Mouse (Mus musculus) liver, embryonic 13.5 days (tissue): Measurements from ENCODE around the gene Ints14. TPM values are rescaled to one million over a fixed set of nuclear protein-coding genes. Genes with fewer than 3 reads are reported as not detected.
A peak's percentile ranks its signal among the peaks of the same experiment; 100 is the strongest.
"Not testable (repeated sequence)": the region's sequence is repeated elsewhere in the genome, so short reads cannot be mapped to it uniquely, and the experiment has no call there.

Experiments
- ATAC-seq: fragments of 200-750 bp; cut with Nextera tagmentation; 2 replicates; pipeline ENCODE4 v1.8.0; 2017; ENCODE audit warnings: low read depth, mild to moderate bottlenecking, moderate number of reproducible peaks, moderate library complexity
- DNase-seq: peaks from one replicate; pipeline ENCODE4 v3.0.0; 2022
- H3K27ac ChIP-seq: fragments of 300-500 bp; sonication (generic); 2 replicates; pipeline ENCODE4 v1.5.1; 2015; ENCODE audit warnings: moderate library complexity, mild to moderate bottlenecking, inconsistent platforms
- H3K27me3 ChIP-seq: fragments of 300-500 bp; sonication (generic); 2 replicates; pipeline ENCODE4 v1.6.1; 2015; ENCODE audit warnings: mild to moderate bottlenecking, inconsistent platforms
- H3K36me3 ChIP-seq: fragments of 300-500 bp; sonication (generic); 2 replicates; pipeline ENCODE4 v1.6.1; 2015; ENCODE audit warnings: mild to moderate bottlenecking, inconsistent platforms
- H3K4me1 ChIP-seq: fragments of 300-500 bp; sonication (generic); replicated peaks from 2 replicates; pipeline ENCODE4 v1.6.1; 2015; ENCODE audit warnings: inconsistent platforms
- H3K4me2 ChIP-seq: fragments of 300-500 bp; sonication (generic); 2 replicates; pipeline ENCODE4 v1.6.1; 2015; ENCODE audit warnings: inconsistent platforms, mild to moderate bottlenecking, moderate library complexity
- H3K4me3 ChIP-seq: fragments of 300-500 bp; sonication (generic); replicated peaks from 2 replicates; pipeline ENCODE4 v1.5.1; 2015; ENCODE audit warnings: mild to moderate bottlenecking, inconsistent platforms
- H3K9ac ChIP-seq: fragments of 300-500 bp; sonication (generic); 2 replicates; pipeline ENCODE4 v1.6.1; 2015; ENCODE audit warnings: mild to moderate bottlenecking, inconsistent platforms
- H3K9me3 ChIP-seq: fragments of 300-500 bp; sonication (generic); replicated peaks from 2 replicates; pipeline ENCODE4 v1.6.1; 2016; ENCODE audit warnings: inconsistent platforms
- WGBS: fragments of 180-500 bp; shearing (Covaris S2); methylation state at CpG from one replicate; pipeline ENCODE4 v1.1.7; 2015; ENCODE audit not compliant: insufficient replicate concordance; 5-methylcytosine and 5-hydroxymethylcytosine counted together
- polyA plus RNA-seq: library from polyadenylated mRNA; unstranded; fragments of >200 nt; fragmentation: Nextera tagmentation; extraction: Ambion mirVana; gene quantifications from 2 replicates; pipeline ENCODE4 v1.2.1, GENCODE M21; 2015

The Ints14 gene
- polyA plus RNA-seq, 1 experiment from 2014 or later, result 29.9 TPM

GRCm38 (mm10) chr9:65020991-65021886 is 60.5 kb downstream of the Ints14 start, which contains the start of gene Hacd3:
Gene Hacd3, minus strand, starts transcription at chr9:65021693.
- peak within 1 kb of the TSS; percentile 83 for H3K27ac ChIP-seq
- peak within 1 kb of the TSS; percentile 92 for H3K4me3 ChIP-seq
- peak within 1 kb of the TSS; percentile 87 for H3K4me2 ChIP-seq
- no peaks in the 10 kb centered on the region for H3K36me3 ChIP-seq
- DNase-seq (peak; percentile 80), ATAC-seq (peak; percentile 92)
- H3K9ac ChIP-seq, result peak within 1 kb of the TSS; percentile 95
- under 1% methylated on average over 81 of the region's 81 CpGs for WGBS
- H3K4me1 ChIP-seq, result peaks cover 61% of the 10 kb centered on the region
- no peaks in the 10 kb centered on the region for H3K27me3 ChIP-seq
- H3K9me3 ChIP-seq, result no peaks in the 10 kb centered on the region

- no peaks in the 10 kb centered on the region for H3K27me3 ChIP-seq
- DNase-seq (no peak), ATAC-seq (no peak)
- peak overlapping the region; percentile 79 for H3K27ac ChIP-seq
- WGBS, result 22% methylated on average over 9 of the region's 9 CpGs
- H3K9me3 ChIP-seq, result no peaks in the 10 kb centered on the region
- peak overlapping the region; percentile 92 for H3K4me3 ChIP-seq
- peak overlapping the region; percentile 66 for H3K9ac ChIP-seq
- peak overlapping the region; percentile 87 for H3K4me2 ChIP-seq
- peaks cover 53% of the 10 kb centered on the region for H3K4me1 ChIP-seq
- H3K36me3 ChIP-seq, result no peaks in the 10 kb centered on the region
Measured at GRCm38 (mm10) chr9:65021887-65022579, 61.3 kb downstream of the Ints14 start.

- Histone ChIP-seq H3K4me1 (peaks cover 49% of the 10 kb centered on the region), H3K9me3 (no peaks in the 10 kb centered on the region), H3K4me2 (no peak overlapping the region), H3K4me3 (no peak overlapping the region), H3K27ac (peak overlapping the region; percentile 79; the same call in 1 of the 2 replicates), H3K36me3 (no peaks in the 10 kb centered on the region), H3K27me3 (no peaks in the 10 kb centered on the region), H3K9ac (no peak overlapping the region)
- no peak for DNase-seq
- ATAC-seq, result no peak
- 70% methylated on average over 4 of the region's 4 CpGs for WGBS
Measured at GRCm38 (mm10) chr9:65022580-65023135, 62.0 kb downstream of the Ints14 start.

GRCm38 (mm10) chr9:65023447-65023846 is 62.7 kb downstream of the Ints14 start:
- DNase-seq, result no peak
- H3K4me3 ChIP-seq, result no peak overlapping the region
- H3K9me3 ChIP-seq, result no peaks in the 10 kb centered on the region
- no peak for ATAC-seq
- H3K9ac ChIP-seq, result no peak overlapping the region
- no peaks in the 10 kb centered on the region for H3K36me3 ChIP-seq
- H3K4me2 ChIP-seq, result no peak overlapping the region
- 85% methylated on average over 3 of the region's 3 CpGs for WGBS
- H3K4me1 ChIP-seq, result peaks cover 41% of the 10 kb centered on the region
- no peaks in the 10 kb centered on the region for H3K27me3 ChIP-seq
- no peak overlapping the region for H3K27ac ChIP-seq

- Histone ChIP-seq H3K27me3 (no peaks in the 10 kb centered on the region), H3K4me3 (no peak overlapping the region), H3K27ac (no peak overlapping the region), H3K9ac (no peak overlapping the region), H3K9me3 (no peaks in the 10 kb centered on the region), H3K4me2 (no peak overlapping the region), H3K36me3 (no peaks in the 10 kb centered on the region), H3K4me1 (peaks cover 25% of the 10 kb centered on the region)
- DNase-seq (no peak), ATAC-seq (no peak)
- WGBS, result 75% methylated on average over 7 of the region's 7 CpGs
Measured at GRCm38 (mm10) chr9:65027241-65027640, 66.5 kb downstream of the Ints14 start.

DNA sequence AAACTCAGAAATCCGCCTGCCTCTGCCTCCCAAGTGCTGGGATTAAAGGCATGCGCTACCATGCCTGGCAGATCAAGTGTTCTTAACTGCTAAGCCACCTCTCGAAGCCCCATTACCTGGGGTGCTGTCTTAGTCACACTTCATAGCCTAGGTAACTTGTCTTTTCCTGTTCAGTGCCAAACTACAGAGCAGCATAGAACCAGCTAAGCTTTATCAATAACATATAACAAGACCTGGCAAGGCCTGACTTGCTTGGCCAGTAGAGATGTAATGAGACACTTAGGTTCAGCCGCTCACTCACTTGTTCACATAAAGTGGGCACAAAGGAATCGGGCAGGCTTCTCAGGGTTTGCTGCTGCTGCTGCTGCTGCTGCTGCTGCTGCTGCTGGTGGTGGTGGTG is 67.6 kb downstream of the Ints14 start:
- Histone ChIP-seq H3K27me3 (no peaks in the 10 kb centered on the region), H3K36me3 (no peaks in the 10 kb centered on the region), H3K9ac (no peak overlapping the region), H3K27ac (no peak overlapping the region), H3K9me3 (no peaks in the 10 kb centered on the region), H3K4me3 (no peak overlapping the region), H3K4me2 (no peak overlapping the region), H3K4me1 (peaks cover 22% of the 10 kb centered on the region)
- WGBS, result 77% methylated on average over 5 of the region's 5 CpGs
- no peak for ATAC-seq
- no peak for DNase-seq

GRCm38 (mm10) chr9:65031355-65031754 is 70.7 kb downstream of the Ints14 start:
- H3K4me2 ChIP-seq, result peak overlapping the region; percentile 69
- not testable (repeated sequence) for ATAC-seq, H3K27ac ChIP-seq, DNase-seq, H3K36me3 ChIP-seq, H3K27me3 ChIP-seq, H3K9me3 ChIP-seq
- H3K4me3 ChIP-seq, result peak overlapping the region; percentile 100
- H3K9ac ChIP-seq, result peak overlapping the region; percentile 39; the same call in 1 of the 2 replicates
- peaks cover 34% of the 10 kb centered on the region for H3K4me1 ChIP-seq
- 30% methylated on average over 5 of the region's 5 CpGs for WGBS

DNA sequence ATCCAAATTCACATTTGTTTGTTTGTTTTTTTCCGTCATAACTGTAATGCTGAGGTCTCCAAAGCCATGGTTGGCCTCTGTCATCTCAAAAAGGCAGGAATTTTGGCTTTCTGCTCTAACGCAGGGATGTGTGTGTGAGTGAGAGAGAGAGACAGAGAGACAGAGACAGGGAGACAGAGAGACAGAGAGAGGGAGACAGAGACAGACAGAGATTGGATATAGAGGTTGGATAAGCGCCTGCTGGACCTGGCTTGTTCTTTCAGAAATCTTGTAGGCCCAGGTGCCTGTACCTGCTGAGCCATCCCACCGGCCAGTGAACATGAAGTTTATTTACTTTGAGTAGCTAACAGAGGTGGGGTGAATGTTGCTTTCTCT is 71.2 kb downstream of the Ints14 start:
- no peaks in the 10 kb centered on the region for H3K9me3 ChIP-seq

DNA sequence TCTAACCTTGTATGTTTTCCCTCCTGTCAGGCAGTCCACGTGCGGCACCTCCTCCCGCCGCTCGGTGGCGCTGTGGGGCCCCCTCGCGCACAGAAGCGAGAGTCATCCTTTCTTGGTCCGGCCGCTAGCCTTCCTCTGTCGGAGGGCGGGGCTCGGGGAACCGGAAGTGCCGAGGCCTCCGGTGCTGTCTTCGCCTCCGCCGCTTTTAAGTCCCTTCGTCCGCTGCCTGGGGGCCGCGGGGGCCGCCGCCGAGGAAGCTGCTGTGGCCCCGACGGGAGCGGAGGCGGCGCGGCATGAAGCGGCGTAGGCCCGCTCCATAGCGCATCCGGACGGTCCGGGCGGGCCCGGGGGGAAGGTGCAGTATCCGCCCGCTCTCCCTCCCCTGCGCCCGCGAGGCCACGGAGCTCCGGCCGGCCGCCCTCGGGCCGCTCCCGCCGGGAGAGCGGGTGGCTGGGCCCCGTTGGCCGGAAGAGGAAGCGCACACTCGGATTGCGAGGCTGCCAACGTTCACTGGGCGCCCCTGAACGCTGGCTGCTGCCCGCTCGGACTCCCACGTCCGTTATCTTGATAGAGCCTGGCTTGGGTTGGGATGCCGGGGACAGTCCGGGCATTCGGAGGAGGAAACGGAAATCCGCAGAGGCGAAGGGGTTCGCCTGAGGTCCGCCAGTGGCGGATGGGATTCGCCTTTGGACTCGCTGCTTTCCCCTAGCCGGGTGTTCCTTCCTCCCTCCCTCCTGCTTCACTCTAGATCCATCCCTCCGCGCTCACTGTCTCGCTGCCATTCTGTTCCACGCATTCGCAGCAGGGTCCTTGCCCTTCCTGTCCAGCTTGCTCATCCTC is 71.8 kb downstream of the Ints14 start, which contains the start of gene Dpp8:
Dpp8 (plus strand) TSS at position 146 of the 840 bp plus-strand sequence.
- ATAC-seq (peak; percentile 92), DNase-seq (peak; percentile 92)
- Histone ChIP-seq H3K27me3 (no peaks in the 10 kb centered on the region), H3K4me2 (peak within 1 kb of the TSS; percentile 88), H3K36me3 (peaks cover 21% of the 10 kb centered on the region), H3K4me3 (peak within 1 kb of the TSS; percentile 100), H3K27ac (peak within 1 kb of the TSS; percentile 95), H3K9me3 (no peaks in the 10 kb centered on the region), H3K4me1 (peaks cover 36% of the 10 kb centered on the region), H3K9ac (peak within 1 kb of the TSS; percentile 99)
- under 1% methylated on average over 79 of the region's 85 CpGs for WGBS

More for the DNA sequence above, 71.2 kb downstream of the Ints14 start:
- peak; percentile 34 for ATAC-seq
- H3K27ac ChIP-seq, result peak overlapping the region; percentile 95
- no peak for DNase-seq
- peak overlapping the region; percentile 69 for H3K4me2 ChIP-seq
- peaks cover 15% of the 10 kb centered on the region for H3K36me3 ChIP-seq
- H3K9ac ChIP-seq, result peak overlapping the region; percentile 65
- H3K4me3 ChIP-seq, result peak overlapping the region; percentile 100
- no peaks in the 10 kb centered on the region for H3K27me3 ChIP-seq
- peaks cover 34% of the 10 kb centered on the region for H3K4me1 ChIP-seq
- 18% methylated on average over 4 of the region's 4 CpGs for WGBS

DNA sequence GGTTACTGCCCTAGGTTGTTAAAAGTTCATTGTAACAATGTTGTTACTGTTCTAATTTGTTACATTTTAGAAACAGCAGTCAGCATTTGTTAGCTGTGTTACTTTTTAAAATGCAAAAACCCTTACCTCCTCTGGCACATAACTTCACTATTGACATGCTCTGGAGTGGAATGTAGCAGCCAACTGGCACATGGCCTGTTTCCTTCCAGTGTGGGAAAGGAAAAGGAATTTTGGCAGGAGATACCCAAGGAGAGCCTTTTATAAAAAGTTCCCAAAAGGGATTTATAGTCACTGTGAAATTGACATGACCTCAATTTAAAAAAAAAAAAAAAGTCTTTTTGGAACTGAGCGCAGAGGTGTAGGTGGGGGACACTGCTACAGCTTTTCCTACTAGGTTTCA is 75.8 kb downstream of the Ints14 start:
- H3K9me3 ChIP-seq, result no peaks in the 10 kb centered on the region
- DNase-seq (no peak), ATAC-seq (no peak)
- H3K9ac ChIP-seq, result no peak overlapping the region
- H3K4me3 ChIP-seq, result no peak overlapping the region
- H3K4me2 ChIP-seq, result no peak overlapping the region
- H3K27ac ChIP-seq, result no peak overlapping the region
- peaks cover 59% of the 10 kb centered on the region for H3K36me3 ChIP-seq
- 91% methylated on average over 1 of the region's 1 CpGs for WGBS
- H3K27me3 ChIP-seq, result no peaks in the 10 kb centered on the region
- H3K4me1 ChIP-seq, result peaks cover 24% of the 10 kb centered on the region
